Comparison of ENCODE assay signal across 21 mouse cellular contexts in genomic region chr2:82119577-82119976, GRCm38 (mm10).
A peak's percentile ranks its signal among the peaks of the same experiment; 100 is the strongest.
DNase-seq lines count a peak whose midpoint lies in the region; ATAC-seq and TF ChIP-seq lines count a peak whose summit lies in the region.
"Had no signal": no experiment of that assay in that cellular context is flagged by ENCODE, and none has a peak within 500 bp of the region (broad histone marks: within the 10 kb centered on the region; RNA-seq: fewer than 3 reads in every experiment).

No protein-coding gene starts in this region.

- H3K4me1 ChIP-seq in hindbrain, embryonic 11.5 days (replicated peaks; ENCODE audit: control insufficient read depth, insufficient read depth, low read length) = no peaks in the 10 kb centered on the region
- H3K4me1 ChIP-seq in hindbrain, embryonic 16.5 days (ENCODE audit: control insufficient read depth, insufficient read depth, low read depth, low read length) = no peaks in the 10 kb centered on the region
- H3K4me1 ChIP-seq in midbrain, embryonic 14.5 days (ENCODE audit: control insufficient read depth, insufficient read depth, low read length) = no peaks in the 10 kb centered on the region
- no peaks in the 10 kb centered on the region for H3K4me1 ChIP-seq in midbrain, embryonic 10.5 days
- no peaks in the 10 kb centered on the region for H3K4me1 ChIP-seq in neural tube, embryonic 14.5 days (ENCODE audit: control insufficient read depth, insufficient read depth, low read length)
- H3K4me1 ChIP-seq in neural tube, embryonic 15.5 days = no peaks in the 10 kb centered on the region
- H3K4me1 ChIP-seq: embryonic facial prominence, embryonic 10.5 days; embryonic facial prominence, embryonic 12.5 days; forebrain, embryonic 13.5 days; forebrain, embryonic 15.5 days had no signal

- 56% methylated on average over 2 of the region's 2 CpGs for WGBS in hindbrain, embryonic 11.5 days
- 29% methylated on average over 2 of the region's 2 CpGs for WGBS in hindbrain, embryonic 16.5 days
- WGBS in midbrain, embryonic 14.5 days = 49% methylated on average over 2 of the region's 2 CpGs
- 74% methylated on average over 2 of the region's 2 CpGs for WGBS in midbrain, embryonic 10.5 days
- 36% methylated on average over 2 of the region's 2 CpGs for WGBS in neural tube, embryonic 14.5 days
- WGBS in neural tube, embryonic 15.5 days = 33% methylated on average over 2 of the region's 2 CpGs

- no peak for TF ChIP-seq POLR2A in brain, embryonic 14.5 days (IDR thresholded peaks at IDR 0.05; ENCODE audit: borderline replicate concordance, extremely low read depth, insufficient read depth, insufficient read length, poor library complexity, severe bottlenecking)

- H3K4me2 ChIP-seq in hindbrain, embryonic 11.5 days (replicated peaks; ENCODE audit: low read depth, low read length) = no peak overlapping the region
- H3K4me2 ChIP-seq in hindbrain, embryonic 16.5 days (ENCODE audit: low read length) = no peak overlapping the region
- no peak overlapping the region for H3K4me2 ChIP-seq in midbrain, embryonic 14.5 days (ENCODE audit: low read length)
- H3K4me2 ChIP-seq in neural tube, embryonic 14.5 days (ENCODE audit: low read depth, low read length) = no peak overlapping the region
- no peak overlapping the region for H3K4me2 ChIP-seq in neural tube, embryonic 15.5 days
- H3K4me2 ChIP-seq: embryonic facial prominence, embryonic 12.5 days; forebrain, embryonic 13.5 days; forebrain, embryonic 15.5 days had no signal

- no peak overlapping the region for H3K27ac ChIP-seq in hindbrain, embryonic 11.5 days (ENCODE audit: low read depth, low read length)
- H3K27ac ChIP-seq in hindbrain, embryonic 16.5 days (ENCODE audit: low read depth, low read length) = no peak overlapping the region
- no peak overlapping the region for H3K27ac ChIP-seq in midbrain, embryonic 14.5 days (replicated peaks; ENCODE audit: low read depth, low read length)
- H3K27ac ChIP-seq in midbrain, embryonic 10.5 days (replicated peaks) = no peak overlapping the region
- H3K27ac ChIP-seq in neural tube, embryonic 14.5 days (ENCODE audit: low read depth, low read length) = no peak overlapping the region
- no peak overlapping the region for H3K27ac ChIP-seq in neural tube, embryonic 15.5 days (replicated peaks)
- H3K27ac ChIP-seq: embryonic facial prominence, embryonic 10.5 days; embryonic facial prominence, embryonic 12.5 days; forebrain, embryonic 13.5 days; forebrain, embryonic 15.5 days had no signal

- H3K4me3 ChIP-seq in hindbrain, embryonic 11.5 days (ENCODE audit: low read depth, low read length) = no peak overlapping the region
- no peak overlapping the region for H3K4me3 ChIP-seq in hindbrain, embryonic 16.5 days (ENCODE audit: low read length)
- no peak overlapping the region for H3K4me3 ChIP-seq in midbrain, embryonic 14.5 days (replicated peaks; ENCODE audit: low read depth, low read length)
- no peak overlapping the region for H3K4me3 ChIP-seq in midbrain, embryonic 10.5 days
- no peak overlapping the region for H3K4me3 ChIP-seq in neural tube, embryonic 14.5 days (ENCODE audit: low read depth, low read length)
- no peak overlapping the region for H3K4me3 ChIP-seq in neural tube, embryonic 15.5 days (replicated peaks)
- H3K4me3 ChIP-seq: embryonic facial prominence, embryonic 10.5 days; embryonic facial prominence, embryonic 12.5 days; forebrain, embryonic 13.5 days; forebrain, embryonic 15.5 days had no signal

- no peaks in the 10 kb centered on the region for H3K36me3 ChIP-seq in hindbrain, embryonic 11.5 days (ENCODE audit: control insufficient read depth, insufficient read depth, low read length)
- H3K36me3 ChIP-seq in hindbrain, embryonic 16.5 days (ENCODE audit: control insufficient read depth, insufficient read depth, low read length) = no peaks in the 10 kb centered on the region
- H3K36me3 ChIP-seq in midbrain, embryonic 14.5 days (ENCODE audit: control insufficient read depth, insufficient read depth, low read length) = no peaks in the 10 kb centered on the region
- H3K36me3 ChIP-seq in midbrain, embryonic 10.5 days = no peaks in the 10 kb centered on the region
- H3K36me3 ChIP-seq in neural tube, embryonic 14.5 days (ENCODE audit: control insufficient read depth, insufficient read depth, low read length) = no peaks in the 10 kb centered on the region
- no peaks in the 10 kb centered on the region for H3K36me3 ChIP-seq in neural tube, embryonic 15.5 days
- H3K36me3 ChIP-seq: embryonic facial prominence, embryonic 10.5 days; embryonic facial prominence, embryonic 12.5 days; forebrain, embryonic 15.5 days had no signal

- 0 out of 2 replicates have a peak, but pooled peaks have one; percentile 45 for ATAC-seq in hindbrain, embryonic 11.5 days (ENCODE audit: low FRiP score)
- no peak for ATAC-seq in hindbrain, embryonic 16.5 days
- no peak for ATAC-seq in midbrain, embryonic 14.5 days (ENCODE audit: low FRiP score, low TSS enrichment)
- ATAC-seq in neural tube, embryonic 14.5 days (ENCODE audit: low read depth) = peak; percentile 46; the same call in 1 of the 2 replicates
- no peak for ATAC-seq in neural tube, embryonic 15.5 days (ENCODE audit: low FRiP score)
- ATAC-seq: forebrain, embryonic 13.5 days; forebrain, embryonic 15.5 days; forebrain, postnatal 0 days had no signal

- no peak for TF ChIP-seq CTCF in brain, embryonic 14.5 days (IDR thresholded peaks at IDR 0.05; ENCODE audit: borderline replicate concordance, extremely low read depth, insufficient read depth, insufficient read length)

- H3K27me3 ChIP-seq in hindbrain, embryonic 11.5 days (ENCODE audit: control insufficient read depth, insufficient read depth, low read length) = no peaks in the 10 kb centered on the region
- H3K27me3 ChIP-seq in hindbrain, embryonic 16.5 days (replicated peaks; ENCODE audit: control insufficient read depth, insufficient read depth, low read length) = no peaks in the 10 kb centered on the region
- no peaks in the 10 kb centered on the region for H3K27me3 ChIP-seq in midbrain, embryonic 14.5 days (ENCODE audit: control insufficient read depth, insufficient read depth, low read length)
- H3K27me3 ChIP-seq in midbrain, embryonic 10.5 days (ENCODE audit: low read depth, poor library complexity, severe bottlenecking) = no peaks in the 10 kb centered on the region
- H3K27me3 ChIP-seq in neural tube, embryonic 14.5 days (ENCODE audit: control insufficient read depth, insufficient read depth, low read length) = no peaks in the 10 kb centered on the region
- H3K27me3 ChIP-seq in neural tube, embryonic 15.5 days (replicated peaks) = no peaks in the 10 kb centered on the region
- H3K27me3 ChIP-seq: embryonic facial prominence, embryonic 12.5 days; forebrain, embryonic 13.5 days; forebrain, embryonic 15.5 days had no signal

- DNase-seq in hindbrain, embryonic 11.5 days (ENCODE audit: low spot score) = no peak
- DNase-seq in midbrain, embryonic 14.5 days = peak; percentile 3
- DNase-seq in midbrain, embryonic 10.5 days (ENCODE audit: low spot score) = no peak
- peak; percentile 19 for DNase-seq in brain, embryonic 14.5 days (ENCODE audit: low read depth)
- no peak for DNase-seq in ovary, postnatal 14 days (ENCODE audit: low spot score)
- DNase-seq: adrenal gland, adult 2 months; adrenal gland, postnatal 10 days; adrenal gland, postnatal 25 days; cerebellum, adult 11-12 months; cerebellum, adult 2 months; cerebellum, adult 9-10 months; cerebellum, postnatal 10 days; cerebellum, postnatal 25 days; forebrain, postnatal 0 days had no signal

- H3K9me3 ChIP-seq in hindbrain, embryonic 11.5 days (ENCODE audit: control insufficient read depth, low read length) = no peaks in the 10 kb centered on the region
- H3K9me3 ChIP-seq in hindbrain, embryonic 16.5 days (ENCODE audit: control insufficient read depth, low read length) = no peaks in the 10 kb centered on the region
- H3K9me3 ChIP-seq in midbrain, embryonic 14.5 days (ENCODE audit: control insufficient read depth, low read length) = no peaks in the 10 kb centered on the region
- no peaks in the 10 kb centered on the region for H3K9me3 ChIP-seq in midbrain, embryonic 10.5 days (replicated peaks)
- H3K9me3 ChIP-seq in neural tube, embryonic 14.5 days (ENCODE audit: control insufficient read depth, low read length) = no peaks in the 10 kb centered on the region
- no peaks in the 10 kb centered on the region for H3K9me3 ChIP-seq in neural tube, embryonic 15.5 days (replicated peaks)
- H3K9me3 ChIP-seq: embryonic facial prominence, embryonic 10.5 days; embryonic facial prominence, embryonic 12.5 days; forebrain, embryonic 13.5 days; forebrain, embryonic 15.5 days had no signal

- H3K9ac ChIP-seq in hindbrain, embryonic 11.5 days (ENCODE audit: low read depth, low read length) = no peak overlapping the region
- H3K9ac ChIP-seq in hindbrain, embryonic 16.5 days (ENCODE audit: low read depth, low read length) = no peak overlapping the region
- no peak overlapping the region for H3K9ac ChIP-seq in midbrain, embryonic 14.5 days (replicated peaks; ENCODE audit: low read length)
- no peak overlapping the region for H3K9ac ChIP-seq in neural tube, embryonic 14.5 days (replicated peaks; ENCODE audit: low read depth, low read length)
- H3K9ac ChIP-seq in neural tube, embryonic 15.5 days (replicated peaks) = no peak overlapping the region
- H3K9ac ChIP-seq: embryonic facial prominence, embryonic 12.5 days; forebrain, embryonic 13.5 days; forebrain, embryonic 15.5 days; forebrain, postnatal 0 days had no signal

Comparison
In these comparisons a context has a peak if more than half of its experiments do, and no peak if none do; other contexts are left out.
1. ATAC-seq: peak in hindbrain, embryonic 11.5 days (single experiment) and neural tube, embryonic 14.5 days (single experiment); none in hindbrain, embryonic 16.5 days (single experiment), midbrain, embryonic 14.5 days (single experiment) and neural tube, embryonic 15.5 days (single experiment).
2. DNase-seq: peak in midbrain, embryonic 14.5 days (single experiment) and brain, embryonic 14.5 days (single experiment); none in hindbrain, embryonic 11.5 days (single experiment), midbrain, embryonic 10.5 days (single experiment) and ovary, postnatal 14 days (single experiment).